Mouse (Mus musculus) bone marrow macrophage, adult 2 months (primary cell): ENCODE data around the gene Tada1.

ENCODE experiments used
- CTCF ChIP-seq: IDR thresholded peaks from 2 replicates; pipeline ENCODE4 v1.5.1; 2012; ENCODE audit warnings: low read depth, mild to moderate bottlenecking, low read length, moderate library complexity
- POLR2A ChIP-seq: IDR thresholded peaks from 2 replicates; pipeline ENCODE4 v1.6.1; 2012; ENCODE audit warnings: mild to moderate bottlenecking, low read depth, low read length, borderline replicate concordance

DNA sequence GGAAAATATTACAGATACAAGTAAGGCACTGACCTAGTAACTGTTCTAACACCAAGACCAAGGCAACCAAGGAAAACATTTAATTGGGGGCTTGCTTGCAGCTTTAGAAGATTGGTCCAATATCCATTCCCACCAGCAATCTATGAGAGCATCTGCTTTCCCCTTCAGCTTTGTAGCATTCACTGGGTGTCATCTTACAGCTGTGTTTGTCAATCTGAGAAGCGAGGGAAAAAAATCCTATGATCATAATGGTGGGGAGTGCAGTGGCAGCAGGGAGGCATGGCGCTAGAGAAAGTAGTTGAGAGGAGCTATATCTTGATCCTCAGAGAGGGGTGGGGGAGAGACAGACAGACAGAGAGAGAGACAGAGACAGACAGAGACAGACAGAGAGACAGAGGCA lies 36.8 kb upstream of the Tada1 start:
- TF ChIP-seq CTCF (no peak), POLR2A (no peak)
